Mouse (Mus musculus) midbrain, embryonic 15.5 days (tissue): Measurements from ENCODE around the gene Chrna1. TPM values are rescaled to one million over a fixed set of nuclear protein-coding genes. Genes with fewer than 3 reads are reported as not detected.
A peak's percentile ranks its signal among the peaks of the same experiment; 100 is the strongest.

Experiments used
- ATAC-seq: fragments of 200-750 bp; cut with Nextera tagmentation; replicated peaks from 2 replicates; pipeline ENCODE4 v1.8.0; 2017; ENCODE audit warnings: moderate TSS enrichment
- H3K27ac ChIP-seq: fragments of 300-500 bp; sonication (generic); 2 replicates; pipeline ENCODE4 v1.5.1; 2015; ENCODE audit warnings: mild to moderate bottlenecking, inconsistent platforms
- H3K27me3 ChIP-seq: fragments of 300-500 bp; sonication (generic); replicated peaks from 2 replicates; pipeline ENCODE4 v1.6.1; 2015; ENCODE audit warnings: inconsistent platforms
- H3K36me3 ChIP-seq: fragments of 300-500 bp; sonication (generic); replicated peaks from 2 replicates; pipeline ENCODE4 v1.6.1; 2015; ENCODE audit warnings: inconsistent platforms
- H3K4me1 ChIP-seq: fragments of 300-500 bp; sonication (generic); 2 replicates; pipeline ENCODE4 v1.6.1; 2015; ENCODE audit warnings: inconsistent platforms
- H3K4me2 ChIP-seq: fragments of 300-500 bp; sonication (generic); 2 replicates; pipeline ENCODE4 v1.6.1; 2015; ENCODE audit warnings: inconsistent platforms, mild to moderate bottlenecking, moderate library complexity
- H3K4me3 ChIP-seq: fragments of 300-500 bp; sonication (generic); 2 replicates; pipeline ENCODE4 v1.5.1; 2015; ENCODE audit warnings: mild to moderate bottlenecking, inconsistent platforms
- H3K9ac ChIP-seq: fragments of 300-500 bp; sonication (generic); 2 replicates; pipeline ENCODE4 v1.6.1; 2015; ENCODE audit warnings: mild to moderate bottlenecking, inconsistent platforms
- H3K9me3 ChIP-seq: fragments of 300-500 bp; sonication (generic); 2 replicates; pipeline ENCODE4 v1.6.1; 2016; ENCODE audit warnings: inconsistent platforms
- WGBS: fragments of 180-500 bp; shearing (Covaris S2); methylation state at CpG from one replicate; pipeline ENCODE4 v1.1.7; 2015; ENCODE audit warnings: mixed read lengths; 5-methylcytosine and 5-hydroxymethylcytosine counted together
- polyA plus RNA-seq: library from polyadenylated mRNA; unstranded; fragments of >200 nt; fragmentation: Nextera tagmentation; extraction: Ambion mirVana; gene quantifications from 2 replicates; pipeline ENCODE4 v1.2.1, GENCODE M21; 2015

Chrna1 gene
- polyA plus RNA-seq, 1 experiment from 2014 or later = 0.18 TPM

GRCm38 (mm10) chr2:73587109-73587506 lies 7.0 kb upstream of the Chrna1 start:
- no peaks in the 10 kb centered on the region for H3K9me3 ChIP-seq
- no peaks in the 10 kb centered on the region for H3K27me3 ChIP-seq
- H3K27ac ChIP-seq = no peak overlapping the region
- no peaks in the 10 kb centered on the region for H3K36me3 ChIP-seq
- no peak for ATAC-seq
- H3K9ac ChIP-seq = no peak overlapping the region
- H3K4me2 ChIP-seq = no peak overlapping the region
- no peak overlapping the region for H3K4me3 ChIP-seq
- peaks cover 16% of the 10 kb centered on the region for H3K4me1 ChIP-seq
- WGBS = 58% methylated on average over 4 of the region's 4 CpGs

GRCm38 (mm10) chr2:73586392-73587108 lies 6.4 kb upstream of the Chrna1 start:
- Histone ChIP-seq H3K4me3 (no peak overlapping the region), H3K9ac (no peak overlapping the region), H3K27ac (no peak overlapping the region), H3K36me3 (no peaks in the 10 kb centered on the region), H3K27me3 (no peaks in the 10 kb centered on the region), H3K4me2 (no peak overlapping the region), H3K4me1 (peaks cover 16% of the 10 kb centered on the region), H3K9me3 (no peaks in the 10 kb centered on the region)
- ATAC-seq = no peak
- 43% methylated on average over 10 of the region's 10 CpGs for WGBS

- peak; percentile 52 for ATAC-seq
- Histone ChIP-seq H3K4me2 (peak overlapping the region; percentile 66), H3K4me1 (peaks cover 12% of the 10 kb centered on the region), H3K27me3 (no peaks in the 10 kb centered on the region), H3K4me3 (peak overlapping the region; percentile 40), H3K36me3 (no peaks in the 10 kb centered on the region), H3K9ac (peak overlapping the region; percentile 31; the same call in 1 of the 2 replicates), H3K27ac (no peak overlapping the region), H3K9me3 (no peaks in the 10 kb centered on the region)
- 10% methylated on average over 12 of the region's 12 CpGs for WGBS
These were observed 5.3 kb upstream of the Chrna1 start for GRCm38 (mm10) chr2:73585347-73585831.

GRCm38 (mm10) chr2:73584645-73585346 lies 4.7 kb upstream of the Chrna1 start:
- no peaks in the 10 kb centered on the region for H3K27me3 ChIP-seq
- H3K9ac ChIP-seq = peak overlapping the region; percentile 31; the same call in 1 of the 2 replicates
- H3K4me1 ChIP-seq = peaks cover 11% of the 10 kb centered on the region
- no peaks in the 10 kb centered on the region for H3K9me3 ChIP-seq
- 2% methylated on average over 16 of the region's 18 CpGs for WGBS
- no peak overlapping the region for H3K27ac ChIP-seq
- peak; percentile 83 for ATAC-seq
- no peaks in the 10 kb centered on the region for H3K36me3 ChIP-seq
- peak overlapping the region; percentile 66 for H3K4me2 ChIP-seq
- H3K4me3 ChIP-seq = peak overlapping the region; percentile 40

GRCm38 (mm10) chr2:73580720-73581119 lies 582 bp upstream of the Chrna1 start:
- Histone ChIP-seq H3K4me1 (peaks cover 10% of the 10 kb centered on the region), H3K4me3 (no peak overlapping the region), H3K27me3 (no peaks in the 10 kb centered on the region), H3K9me3 (no peaks in the 10 kb centered on the region), H3K27ac (no peak overlapping the region), H3K36me3 (no peaks in the 10 kb centered on the region), H3K9ac (no peak overlapping the region), H3K4me2 (no peak overlapping the region)
- ATAC-seq = no peak
- WGBS = 91% methylated on average over 5 of the region's 5 CpGs

GRCm38 (mm10) chr2:73579168-73579567 lies 970 bp downstream of the Chrna1 start:
- no peak overlapping the region for H3K27ac ChIP-seq
- no peak for ATAC-seq
- no peak overlapping the region for H3K4me3 ChIP-seq
- no peak overlapping the region for H3K9ac ChIP-seq
- H3K4me2 ChIP-seq = no peak overlapping the region
- no peaks in the 10 kb centered on the region for H3K9me3 ChIP-seq
- H3K27me3 ChIP-seq = no peaks in the 10 kb centered on the region
- WGBS = 70% methylated on average over 5 of the region's 5 CpGs
- H3K4me1 ChIP-seq = no peaks in the 10 kb centered on the region
- no peaks in the 10 kb centered on the region for H3K36me3 ChIP-seq

- Histone ChIP-seq H3K4me2 (no peak overlapping the region), H3K27ac (no peak overlapping the region), H3K4me1 (peaks cover 7% of the 10 kb centered on the region; the same call in 1 of the 2 replicates), H3K9me3 (no peaks in the 10 kb centered on the region), H3K4me3 (no peak overlapping the region), H3K9ac (no peak overlapping the region), H3K36me3 (no peaks in the 10 kb centered on the region), H3K27me3 (no peaks in the 10 kb centered on the region; the same call in 1 of the 2 replicates)
- WGBS = 85% methylated on average over 6 of the region's 6 CpGs
- ATAC-seq = no peak
These were observed 5.7 kb downstream of the Chrna1 start for GRCm38 (mm10) chr2:73574418-73574817.

GRCm38 (mm10) chr2:73573556-73573955 lies 6.6 kb downstream of the Chrna1 start:
- no peak for ATAC-seq
- peaks cover 7% of the 10 kb centered on the region; the same call in 1 of the 2 replicates for H3K4me1 ChIP-seq
- peaks cover under 1% of the 10 kb centered on the region for H3K27me3 ChIP-seq
- no peaks in the 10 kb centered on the region for H3K36me3 ChIP-seq
- no peak overlapping the region for H3K4me3 ChIP-seq
- H3K9me3 ChIP-seq = no peaks in the 10 kb centered on the region
- no peak overlapping the region for H3K27ac ChIP-seq
- no peak overlapping the region for H3K9ac ChIP-seq
- no peak overlapping the region for H3K4me2 ChIP-seq
- WGBS = 92% methylated on average over 4 of the region's 4 CpGs

- Histone ChIP-seq H3K27me3 (peaks cover 4% of the 10 kb centered on the region), H3K36me3 (no peaks in the 10 kb centered on the region), H3K4me3 (peak overlapping the region; percentile 34), H3K9ac (peak overlapping the region; percentile 32; the same call in 1 of the 2 replicates), H3K9me3 (no peaks in the 10 kb centered on the region), H3K27ac (peak overlapping the region; percentile 68), H3K4me1 (peaks cover 7% of the 10 kb centered on the region; the same call in 1 of the 2 replicates), H3K4me2 (peak overlapping the region; percentile 48)
- 12% methylated on average over 23 of the region's 23 CpGs for WGBS
- ATAC-seq = peak; percentile 94
These were observed 7.4 kb downstream of the Chrna1 start for GRCm38 (mm10) chr2:73572539-73573372.

- 64% methylated on average over 6 of the region's 6 CpGs for WGBS
- Histone ChIP-seq H3K36me3 (no peaks in the 10 kb centered on the region), H3K9ac (no peak overlapping the region), H3K4me1 (peaks cover 7% of the 10 kb centered on the region; the same call in 1 of the 2 replicates), H3K4me2 (no peak overlapping the region), H3K27ac (no peak overlapping the region), H3K9me3 (no peaks in the 10 kb centered on the region), H3K4me3 (no peak overlapping the region), H3K27me3 (peaks cover 4% of the 10 kb centered on the region)
- peak; percentile 16; the same call in 1 of the 2 replicates for ATAC-seq
These were observed 8.2 kb downstream of the Chrna1 start for GRCm38 (mm10) chr2:73571901-73572300.

- Histone ChIP-seq H3K27ac (no peak overlapping the region), H3K4me2 (no peak overlapping the region), H3K9me3 (no peaks in the 10 kb centered on the region), H3K9ac (no peak overlapping the region), H3K4me3 (no peak overlapping the region), H3K27me3 (peaks cover 4% of the 10 kb centered on the region), H3K4me1 (peaks cover 7% of the 10 kb centered on the region; the same call in 1 of the 2 replicates), H3K36me3 (no peaks in the 10 kb centered on the region)
- ATAC-seq = no peak
- WGBS = 92% methylated on average over 9 of the region's 9 CpGs
These were observed 8.8 kb downstream of the Chrna1 start for GRCm38 (mm10) chr2:73571304-73571703.
